In the genomic region with DNA sequence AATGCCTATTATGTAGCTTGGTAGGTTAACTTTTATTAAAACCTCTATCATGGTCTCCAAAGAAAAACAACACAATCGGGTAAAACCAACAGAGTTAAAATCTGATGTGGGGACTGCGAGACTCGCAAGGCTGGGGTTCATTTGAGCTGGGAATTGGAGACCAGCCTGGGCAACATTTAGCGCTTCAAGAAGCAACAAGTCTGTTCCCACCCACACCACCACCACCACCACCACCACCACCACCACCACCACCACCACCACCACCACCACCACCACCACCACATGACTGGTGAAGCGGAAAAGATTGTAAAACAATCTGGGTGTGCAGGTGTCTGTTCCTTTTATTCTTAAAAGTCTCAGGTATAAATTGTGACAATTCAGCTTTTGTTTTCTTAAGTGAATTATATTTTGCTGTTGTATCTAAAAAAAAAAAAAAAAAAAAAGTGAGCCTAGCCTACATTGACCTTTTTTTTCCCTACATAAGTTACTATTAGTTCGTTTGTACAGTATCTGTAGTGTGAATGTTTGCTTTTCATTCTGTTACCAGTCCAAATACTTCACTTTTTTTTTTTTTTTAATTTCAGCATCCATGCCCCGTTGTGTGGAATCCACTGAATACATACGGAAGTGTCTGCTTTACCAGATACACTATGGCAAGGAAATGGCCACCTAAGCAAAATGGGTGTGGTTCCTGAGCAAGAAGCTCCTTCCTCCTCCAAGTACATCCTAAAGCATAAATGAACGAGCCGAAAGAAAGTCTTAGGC, we compare ENCODE assay signal across 9 mouse cellular contexts. TPM values are rescaled to one million over a fixed set of nuclear protein-coding genes. Genes with fewer than 3 reads are reported as not detected.
DNase-seq lines count a peak whose midpoint lies in the region; ATAC-seq and TF ChIP-seq lines count a peak whose summit lies in the region.
"Had no signal": no experiment of that assay in that cellular context is flagged by ENCODE, and none has a peak within 500 bp of the region (broad histone marks: within the 10 kb centered on the region; RNA-seq: fewer than 3 reads in every experiment).

No protein-coding gene starts in this region.

- peaks cover 6% of the 10 kb centered on the region for H3K4me1 ChIP-seq in kidney, embryonic 16.5 days (ENCODE audit: insufficient read depth, low read length)
- H3K4me1 ChIP-seq in embryonic facial prominence, embryonic 14.5 days (ENCODE audit: control insufficient read depth, insufficient read depth, low read length) = 0 out of 2 replicates have a peak, but pooled peaks cover 4% of the 10 kb centered on the region
- peaks cover 4% of the 10 kb centered on the region; the same call in 1 of the 2 replicates for H3K4me1 ChIP-seq in intestine, postnatal 0 days (replicated peaks; ENCODE audit: control insufficient read depth, insufficient read depth, low read length)

- TF ChIP-seq CTCF in intestine, postnatal 0 days (IDR thresholded peaks at IDR 0.05; ENCODE audit: low read depth) = no peak

- peaks cover 20% of the 10 kb centered on the region for H3K36me3 ChIP-seq in kidney, embryonic 16.5 days (ENCODE audit: insufficient read depth, low read length)
- H3K36me3 ChIP-seq in embryonic facial prominence, embryonic 14.5 days (ENCODE audit: control insufficient read depth, insufficient read depth, low read length) = peaks cover 25% of the 10 kb centered on the region
- peaks cover 14% of the 10 kb centered on the region for H3K36me3 ChIP-seq in intestine, postnatal 0 days (ENCODE audit: control insufficient read depth, insufficient read depth)

- H3K9me3 ChIP-seq in kidney, embryonic 16.5 days (ENCODE audit: low read length) = no peaks in the 10 kb centered on the region
- H3K9me3 ChIP-seq in embryonic facial prominence, embryonic 14.5 days (ENCODE audit: control insufficient read depth, low read length) = no peaks in the 10 kb centered on the region
- H3K9me3 ChIP-seq in intestine, postnatal 0 days (ENCODE audit: control insufficient read depth) = no peaks in the 10 kb centered on the region

- no peak for DNase-seq in kidney, postnatal 10 days
- DNase-seq in embryonic facial prominence, embryonic 14.5 days (ENCODE audit: low spot score) = no peak
- peak; percentile 26 for DNase-seq in naive thymus-derived CD4-positive, alpha-beta T cell, adult 2 months (ENCODE audit: low read depth)
- no peak for DNase-seq in left cerebral cortex, postnatal 25 days (ENCODE audit: low spot score in 2 of 2)
- DNase-seq in embryo, embryonic 10.5 days (ENCODE audit: low spot score) = no peak
- DNase-seq in kidney, adult 9 months = no peak

- ATAC-seq in kidney, embryonic 16.5 days (ENCODE audit: low FRiP score, low TSS enrichment) = no peak
- no peak for ATAC-seq in embryonic facial prominence, embryonic 14.5 days (ENCODE audit: low read depth)
- no peak for ATAC-seq in intestine, postnatal 0 days

- no peak overlapping the region for H3K9ac ChIP-seq in kidney, embryonic 16.5 days (replicated peaks; ENCODE audit: low read length)
- H3K9ac ChIP-seq in embryonic facial prominence, embryonic 14.5 days (ENCODE audit: low read depth, low read length) = peak overlapping the region; percentile 73
- H3K9ac ChIP-seq in intestine, postnatal 0 days (ENCODE audit: low read depth, low read length) = no peak overlapping the region

- no peaks in the 10 kb centered on the region for H3K27me3 ChIP-seq in kidney, embryonic 16.5 days (ENCODE audit: insufficient read depth, low read length)
- H3K27me3 ChIP-seq in embryonic facial prominence, embryonic 14.5 days (replicated peaks; ENCODE audit: control insufficient read depth, insufficient read depth, low read length) = no peaks in the 10 kb centered on the region
- no peaks in the 10 kb centered on the region for H3K27me3 ChIP-seq in intestine, postnatal 0 days (replicated peaks; ENCODE audit: control insufficient read depth, insufficient read depth, low read length)
- H3K27me3 ChIP-seq: Patski had no signal

- H3K27ac ChIP-seq in kidney, embryonic 16.5 days (ENCODE audit: low read length) = peak overlapping the region; percentile 85
- peak overlapping the region; percentile 41 for H3K27ac ChIP-seq in embryonic facial prominence, embryonic 14.5 days (replicated peaks; ENCODE audit: low read depth, low read length)
- H3K27ac ChIP-seq in intestine, postnatal 0 days (ENCODE audit: low read depth, low read length) = no peak overlapping the region; the same call in 1 of the 2 replicates

- peak overlapping the region; percentile 59 for H3K4me3 ChIP-seq in kidney, embryonic 16.5 days (ENCODE audit: low read length)
- peak overlapping the region; percentile 68 for H3K4me3 ChIP-seq in embryonic facial prominence, embryonic 14.5 days (ENCODE audit: low read depth, low read length)
- H3K4me3 ChIP-seq in intestine, postnatal 0 days (ENCODE audit: low read depth, low read length) = peak overlapping the region; percentile 67

- 44% methylated on average over 10 of the region's 10 CpGs for WGBS in kidney, embryonic 16.5 days
- WGBS in embryonic facial prominence, embryonic 14.5 days = 47% methylated on average over 10 of the region's 10 CpGs
- WGBS in intestine, postnatal 0 days = 42% methylated on average over 10 of the region's 10 CpGs

- H3K4me2 ChIP-seq in kidney, embryonic 16.5 days (replicated peaks; ENCODE audit: low read depth, low read length) = peak overlapping the region; percentile 72
- H3K4me2 ChIP-seq in embryonic facial prominence, embryonic 14.5 days (ENCODE audit: low read depth, low read length) = peak overlapping the region; percentile 89
- H3K4me2 ChIP-seq in intestine, postnatal 0 days (replicated peaks; ENCODE audit: low read depth) = peak overlapping the region; percentile 87

- intact Hi-C loops in left cerebral cortex, postnatal 25 days (cut with DNase I) = loop anchor here (10.0 kb wide), 1 partner anchor 131 kb away; no protein-coding TSS in a partner anchor

RNA-seq across cellular contexts. Expression of a gene that starts 0.7 kb away (rescaled TPM):
- polyA plus RNA-seq in kidney, embryonic 16.5 days (2015; fragmentation: Nextera tagmentation; extraction: Ambion mirVana) = 3.7 and 4.3 TPM in 2 replicates
- polyA plus RNA-seq in embryonic facial prominence, embryonic 14.5 days (2014; fragmentation: Nextera tagmentation; extraction: Ambion mirVana) = 2.1 and 3.5 TPM in 2 replicates
- 0.69 and 1.2 TPM in 2 replicates for polyA plus RNA-seq in intestine, postnatal 0 days (2015; fragmentation: Nextera tagmentation; extraction: Ambion mirVana)
- 1 to 10 TPM in 1 of 2 experiments, under 1 TPM in 1; 0.82 to 2.1 TPM for total RNA-seq in left cerebral cortex, postnatal 25 days (2021)
